Mouse (Mus musculus) MEL (cell line): Measurements from ENCODE around the gene Tmprss6.

Experiments used
- CTCF ChIP-seq, 3 experiments: IDR thresholded peaks in 2 of 3; conservative IDR thresholded peaks in 1 of 3; 2 replicates each; pipeline ENCODE4 v1.5.1; 2011 to 2012; ENCODE audit warnings: low read length in 3 of 3, low read depth in 2 of 3, mild to moderate bottlenecking in 2 of 3, improper control_type of control experiment in 1 of 3, inconsistent platforms in 1 of 3, mixed read lengths in 1 of 3, moderate library complexity in 1 of 3; ENCODE audit not compliant: control insufficient read depth in 1 of 3, insufficient read depth in 1 of 3, poor library complexity in 1 of 3, severe bottlenecking in 1 of 3
- E2F4 ChIP-seq: IDR thresholded peaks from 2 replicates; pipeline ENCODE4 v1.6.1; 2011; ENCODE audit warnings: low read depth, low read length, improper control_type of control experiment, borderline replicate concordance
- EP300 ChIP-seq, 2 experiments: IDR thresholded peaks; 2 replicates each; pipeline ENCODE4 v1.6.1; 2011; ENCODE audit warnings: improper control_type of control experiment in 2 of 2, low read length in 2 of 2, low read depth in 1 of 2, mild to moderate bottlenecking in 1 of 2
- MXI1 ChIP-seq: IDR thresholded peaks from 2 replicates; pipeline ENCODE4 v1.6.1; 2011; ENCODE audit warnings: mild to moderate bottlenecking, low read depth, low read length, improper control_type of control experiment
- SIN3A ChIP-seq: IDR thresholded peaks from 2 replicates; pipeline ENCODE4 v1.6.1; 2012; ENCODE audit warnings: low read length, improper control_type of control experiment, inconsistent platforms
- UBTF ChIP-seq: IDR thresholded peaks from 2 replicates; pipeline ENCODE4 v1.6.1; 2012; ENCODE audit warnings: low read depth, mild to moderate bottlenecking, inconsistent platforms, low read length, improper control_type of control experiment, moderate library complexity, borderline replicate concordance; ENCODE audit not compliant: insufficient read depth

DNA sequence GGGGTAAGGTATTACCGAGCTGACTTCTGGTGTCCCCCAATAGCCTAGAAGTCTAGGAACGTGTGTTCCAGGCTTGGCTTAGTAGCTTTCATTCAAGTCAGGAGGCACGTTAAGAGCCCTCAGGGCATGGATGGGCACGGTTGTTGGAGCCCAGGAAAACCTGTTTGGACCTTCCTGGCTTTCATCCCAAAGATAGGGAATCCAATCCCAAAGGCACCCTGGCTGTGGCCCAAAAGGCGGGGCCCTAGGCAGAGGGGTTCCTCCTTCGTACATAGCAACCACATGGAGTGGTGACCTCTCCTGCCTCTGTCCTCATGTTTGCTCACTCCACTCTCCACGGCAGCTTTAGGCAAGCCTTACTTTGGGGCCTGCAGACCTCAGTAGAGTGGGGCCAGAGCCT, 66.0 kb downstream of the Tmprss6 start:
- TF ChIP-seq CTCF (IDR thresholded peaks at IDR 0.05 in 2 of 3, conservative IDR thresholded peaks at IDR 0.05 in 1 of 3; ENCODE audit: control insufficient read depth in 1 of 3, insufficient read depth in 1 of 3, low read depth in 2 of 3, low read length in 3 of 3, poor library complexity in 1 of 3, severe bottlenecking in 1 of 3): no peak
- no peak for TF ChIP-seq MXI1
- no peak for TF ChIP-seq UBTF
- TF ChIP-seq EP300 (IDR thresholded peaks at IDR 0.05; ENCODE audit: low read depth in 1 of 2, low read length in 2 of 2): no peak
- TF ChIP-seq E2F4: no peak
- TF ChIP-seq SIN3A: no peak
